Mouse (Mus musculus) left cerebral cortex, adult 8-10 months (tissue): ENCODE measurements at regions not wholly inside any gene's neighbourhood (a gene's known extent, or its start where the extent isn't known, plus 50 kb on each side); places are given as distances from the start of the nearest gene placed in this dataset.

Experiments
- DNase-seq, 2 experiments: peaks; one replicate each; pipeline ENCODE4 v3.0.0; 2022; ENCODE audit warnings: low spot score in 2 of 2

DNA sequence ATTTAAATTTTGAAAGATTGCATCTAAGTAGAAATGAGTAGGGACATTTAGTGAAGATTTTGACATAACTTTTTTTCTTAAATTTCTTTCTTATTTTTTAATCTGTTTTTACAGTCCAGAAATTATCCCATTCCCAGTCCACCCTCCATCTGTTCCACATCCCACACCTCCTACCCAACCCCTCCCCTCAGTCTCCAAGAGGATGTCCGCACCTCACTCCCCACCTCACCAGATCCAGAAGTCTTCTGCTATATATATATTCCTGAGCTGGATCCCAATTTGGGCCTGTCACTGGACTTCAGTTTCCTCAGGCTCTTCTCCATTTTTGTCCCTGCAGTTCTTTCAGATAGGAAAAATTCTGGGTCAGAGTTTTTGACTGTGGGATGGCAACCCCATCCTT lies 3879.6 kb upstream of the Gm7489 start:
- DNase-seq = no peak

DNA sequence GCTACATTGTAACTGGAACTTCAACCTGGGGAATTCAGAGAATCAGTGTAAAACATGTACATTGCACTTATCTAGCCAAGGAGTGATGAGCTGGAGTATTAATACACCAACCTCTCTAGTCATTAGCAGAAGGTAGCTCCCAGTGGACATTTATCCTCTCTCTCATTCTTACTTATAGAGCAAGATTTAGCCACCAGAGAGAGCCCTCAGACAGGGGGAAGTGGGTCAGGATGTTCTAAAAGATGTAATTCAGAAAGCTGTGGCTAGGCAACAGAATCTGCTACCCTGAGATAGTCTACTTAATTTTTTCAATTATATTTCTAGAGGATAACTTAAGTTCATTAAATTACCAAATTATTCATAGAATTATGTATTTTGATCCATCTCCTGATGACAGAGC lies 3838.1 kb upstream of the Gm7489 start:
- no peak for DNase-seq

- DNase-seq = peak in 1 of 2 experiments; percentile 26
These were observed 3831.2 kb upstream of the Gm7489 start for GRCm38 (mm10) chr15:50053468-50053867.

GRCm38 (mm10) chr15:50053892-50054291 lies 3830.8 kb upstream of the Gm7489 start:
- DNase-seq = no peak

GRCm38 (mm10) chr15:50078246-50078645 lies 3806.5 kb upstream of the Gm7489 start:
- DNase-seq = no peak

GRCm38 (mm10) chr15:50082428-50082827 lies 3802.3 kb upstream of the Gm7489 start:
- no peak for DNase-seq

GRCm38 (mm10) chr15:50102596-50103277 lies 3782.0 kb upstream of the Gm7489 start:
- no peak for DNase-seq

GRCm38 (mm10) chr15:50108913-50109312 lies 3775.8 kb upstream of the Gm7489 start:
- DNase-seq = no peak

- DNase-seq = no peak
These were observed 3730.8 kb upstream of the Gm7489 start for GRCm38 (mm10) chr15:50153863-50154262.

DNA sequence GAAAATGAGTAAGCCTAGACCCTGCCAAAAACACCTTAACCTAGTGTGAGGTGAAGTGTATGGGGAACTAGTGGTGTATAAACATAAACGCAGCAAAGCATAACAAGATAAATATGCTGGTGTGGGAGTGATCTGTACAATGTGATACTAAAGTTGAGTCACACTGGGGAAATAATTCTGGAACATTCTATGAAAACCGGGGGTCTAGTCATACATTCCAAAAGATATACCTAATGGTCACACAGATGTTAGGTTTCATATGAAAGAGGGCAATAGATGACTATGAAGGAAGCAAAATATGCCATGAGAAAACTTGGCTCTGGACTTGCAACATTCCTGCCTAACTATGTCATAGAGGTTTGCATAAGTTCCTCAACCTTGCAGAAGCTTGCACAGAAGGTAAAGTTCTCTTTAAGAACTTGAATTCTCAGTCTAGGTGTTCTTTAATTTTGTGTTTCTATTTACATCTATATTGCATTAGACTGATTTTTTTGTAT lies 3712.4 kb upstream of the Gm7489 start:
- DNase-seq = no peak

DNA sequence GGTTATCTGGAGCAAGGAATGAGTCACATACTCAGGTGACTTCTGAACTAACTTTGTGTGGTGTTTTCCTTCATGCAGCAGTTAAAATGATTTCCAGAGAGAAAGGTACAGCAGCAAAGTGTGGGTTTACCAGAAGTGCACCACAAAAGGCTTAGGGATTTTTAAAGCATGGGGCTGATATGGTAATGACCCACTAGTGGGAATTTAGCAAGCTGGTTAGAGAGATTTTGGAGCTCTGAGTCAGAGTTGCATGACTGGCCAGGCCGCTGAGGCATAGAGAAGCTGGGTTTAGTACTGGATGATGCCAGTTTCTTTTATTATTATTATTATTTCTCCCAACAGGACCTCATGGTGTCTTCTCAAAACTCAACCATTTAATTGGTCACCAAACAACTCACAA lies 3701.5 kb upstream of the Gm7489 start:
- no peak for DNase-seq
